Mouse (Mus musculus) embryonic facial prominence, embryonic 14.5 days (tissue): Measurements from ENCODE around the gene Syt16. TPM values are rescaled to one million over a fixed set of nuclear protein-coding genes. Genes with fewer than 3 reads are reported as not detected.

Experiments used
- ATAC-seq: fragments of 200-750 bp; cut with Nextera tagmentation; 2 replicates; pipeline ENCODE4 v1.8.0; 2017; ENCODE audit warnings: low read depth, moderate number of reproducible peaks, moderate TSS enrichment
- DNase-seq: peaks from one replicate; pipeline ENCODE4 v3.0.0-alpha.2; 2015; ENCODE audit warnings: low spot score
- H3K27ac ChIP-seq: fragments of 300-500 bp; sonication (generic); replicated peaks from 2 replicates; pipeline ENCODE4 v1.5.1; 2014; ENCODE audit warnings: low read depth, mild to moderate bottlenecking, low read length, moderate library complexity
- H3K27me3 ChIP-seq: fragments of 300-500 bp; sonication (generic); replicated peaks from 2 replicates; pipeline ENCODE4 v1.6.1; 2014; ENCODE audit warnings: low read length; ENCODE audit not compliant: control insufficient read depth, insufficient read depth
- H3K36me3 ChIP-seq: fragments of 300-500 bp; sonication (generic); 2 replicates; pipeline ENCODE4 v1.6.1; 2014; ENCODE audit warnings: low read length, mixed read lengths; ENCODE audit not compliant: control insufficient read depth, insufficient read depth
- H3K4me1 ChIP-seq: fragments of 300-500 bp; sonication (generic); 2 replicates; pipeline ENCODE4 v1.6.1; 2014; ENCODE audit warnings: antibody characterized with exemption, low read length; ENCODE audit not compliant: control insufficient read depth, insufficient read depth
- H3K4me2 ChIP-seq: fragments of 300-500 bp; sonication (generic); 2 replicates; pipeline ENCODE4 v1.6.1; 2014; ENCODE audit warnings: low read depth, mild to moderate bottlenecking, low read length, moderate library complexity, mixed read lengths
- H3K4me3 ChIP-seq: fragments of 300-500 bp; sonication (generic); 2 replicates; pipeline ENCODE4 v1.5.1; 2014; ENCODE audit warnings: low read depth, mild to moderate bottlenecking, low read length
- H3K9ac ChIP-seq: fragments of 300-500 bp; sonication (generic); 2 replicates; pipeline ENCODE4 v1.6.1; 2014; ENCODE audit warnings: low read depth, mild to moderate bottlenecking, low read length, moderate library complexity, mixed read lengths
- H3K9me3 ChIP-seq: fragments of 300-500 bp; sonication (generic); 2 replicates; pipeline ENCODE4 v1.6.1; 2016; ENCODE audit warnings: low read length; ENCODE audit not compliant: control insufficient read depth
- WGBS: fragments of 180-500 bp; shearing (Covaris S2); extraction: QIAGEN DNeasy Blood & Tissue Kit; methylation state at CpG from one replicate; pipeline ENCODE4 v1.1.7; 2014; 5-methylcytosine and 5-hydroxymethylcytosine counted together
- polyA plus RNA-seq: library from polyadenylated mRNA; unstranded; fragments of >200 nt; fragmentation: Nextera tagmentation; extraction: Ambion mirVana; gene quantifications from 2 replicates; pipeline ENCODE4 v1.2.1, GENCODE M21; 2014

Syt16 gene
- polyA plus RNA-seq, 1 experiment from 2014 or later = 5.5 TPM

- Histone ChIP-seq H3K4me1 (no peaks in the 10 kb centered on the region), H3K27ac (no peak overlapping the region), H3K9ac (no peak overlapping the region), H3K27me3 (no peaks in the 10 kb centered on the region), H3K4me2 (no peak overlapping the region), H3K4me3 (no peak overlapping the region), H3K36me3 (no peaks in the 10 kb centered on the region), H3K9me3 (no peaks in the 10 kb centered on the region)
- DNase-seq (no peak), ATAC-seq (no peak)
- WGBS = 69% methylated on average over 5 of the region's 5 CpGs
Observed at GRCm38 (mm10) chr12:74277265-74277664, 279.8 kb downstream of the Syt16 start.

DNA sequence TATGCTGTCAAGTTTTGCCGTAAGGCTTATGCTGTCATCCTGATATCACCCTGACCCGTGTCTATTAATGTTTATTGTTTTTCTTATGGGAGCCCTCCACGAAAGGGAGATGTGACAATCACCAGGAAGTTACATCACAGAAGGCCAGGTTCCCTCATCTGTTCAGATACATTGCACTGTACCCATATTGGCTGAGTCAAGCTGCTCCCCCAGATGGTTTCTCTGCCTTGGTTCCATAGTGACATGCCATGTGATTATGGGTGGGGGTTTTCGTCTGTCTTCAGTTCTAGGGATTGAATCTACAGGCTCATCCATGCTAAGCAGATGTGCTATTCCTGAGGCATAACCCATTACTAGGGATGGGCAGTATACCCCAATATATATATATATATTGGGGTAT is 283.9 kb downstream of the Syt16 start:
- Histone ChIP-seq H3K27ac (no peak overlapping the region), H3K36me3 (no peaks in the 10 kb centered on the region), H3K9ac (no peak overlapping the region), H3K4me1 (peaks cover 5% of the 10 kb centered on the region), H3K27me3 (peaks cover 15% of the 10 kb centered on the region; the same call in 1 of the 2 replicates), H3K4me2 (no peak overlapping the region), H3K9me3 (no peaks in the 10 kb centered on the region), H3K4me3 (no peak overlapping the region)
- no peak for ATAC-seq
- 81% methylated on average over 4 of the region's 4 CpGs for WGBS
- no peak for DNase-seq

DNA sequence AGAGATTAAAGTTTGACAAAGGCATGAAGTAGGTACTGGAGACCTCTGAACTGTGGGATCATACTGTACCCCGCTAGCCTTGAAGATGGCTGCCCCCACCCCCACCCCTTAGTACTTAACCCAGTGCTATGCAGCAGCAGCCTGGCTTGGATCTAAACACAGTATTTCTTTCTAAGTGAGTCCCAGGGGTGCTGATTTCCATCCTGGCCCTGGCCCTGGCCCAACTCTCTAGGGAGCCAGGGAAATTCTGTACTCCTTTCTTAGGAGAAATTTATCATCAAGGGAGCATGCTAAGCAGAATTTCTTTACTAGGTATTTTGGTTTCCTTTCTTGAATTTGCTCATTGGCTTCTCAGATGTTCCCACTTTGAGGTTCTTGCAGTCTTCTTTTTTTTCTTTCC is 285.4 kb downstream of the Syt16 start:
- DNase-seq = peak; percentile 19
- ATAC-seq = no peak
- WGBS = 60% methylated on average over 1 of the region's 1 CpGs

GRCm38 (mm10) chr12:74284020-74284684 is 286.7 kb downstream of the Syt16 start:
- ATAC-seq (peak; percentile 97), DNase-seq (peak; percentile 95)
- peaks cover 5% of the 10 kb centered on the region for H3K4me1 ChIP-seq
- WGBS = under 1% methylated on average over 35 of the region's 49 CpGs
- H3K4me2 ChIP-seq = peak overlapping the region; percentile 82
- H3K4me3 ChIP-seq = peak overlapping the region; percentile 38
- H3K36me3 ChIP-seq = no peaks in the 10 kb centered on the region
- H3K9ac ChIP-seq = peak overlapping the region; percentile 44
- no peaks in the 10 kb centered on the region for H3K9me3 ChIP-seq
- H3K27ac ChIP-seq = no peak overlapping the region
- H3K27me3 ChIP-seq = peaks cover 15% of the 10 kb centered on the region; the same call in 1 of the 2 replicates

More for the DNA sequence above, 285.4 kb downstream of the Syt16 start:
- Histone ChIP-seq H3K27ac (no peak overlapping the region), H3K36me3 (no peaks in the 10 kb centered on the region), H3K4me1 (peaks cover 5% of the 10 kb centered on the region), H3K9me3 (no peaks in the 10 kb centered on the region), H3K4me2 (no peak overlapping the region), H3K9ac (no peak overlapping the region), H3K27me3 (peaks cover 15% of the 10 kb centered on the region; the same call in 1 of the 2 replicates), H3K4me3 (no peak overlapping the region)

GRCm38 (mm10) chr12:74284685-74285054 is 287.2 kb downstream of the Syt16 start:
- peak overlapping the region; percentile 82 for H3K4me2 ChIP-seq
- H3K9me3 ChIP-seq = no peaks in the 10 kb centered on the region
- H3K27me3 ChIP-seq = peaks cover 15% of the 10 kb centered on the region; the same call in 1 of the 2 replicates
- peak; percentile 17 for DNase-seq
- no peak overlapping the region for H3K27ac ChIP-seq
- peaks cover 5% of the 10 kb centered on the region for H3K4me1 ChIP-seq
- H3K36me3 ChIP-seq = no peaks in the 10 kb centered on the region
- WGBS = 5% methylated on average over 11 of the region's 11 CpGs
- no peak for ATAC-seq
- peak overlapping the region; percentile 38 for H3K4me3 ChIP-seq
- peak overlapping the region; percentile 44 for H3K9ac ChIP-seq

- Histone ChIP-seq H3K9me3 (no peaks in the 10 kb centered on the region), H3K9ac (no peak overlapping the region), H3K4me2 (no peak overlapping the region), H3K4me1 (no peaks in the 10 kb centered on the region), H3K27me3 (peaks cover 6% of the 10 kb centered on the region; the same call in 1 of the 2 replicates), H3K27ac (no peak overlapping the region), H3K4me3 (no peak overlapping the region), H3K36me3 (no peaks in the 10 kb centered on the region)
- no peak for ATAC-seq
- no peak for DNase-seq
- WGBS = 80% methylated on average over 4 of the region's 4 CpGs
Observed at GRCm38 (mm10) chr12:74290983-74291382, 293.5 kb downstream of the Syt16 start.

DNA sequence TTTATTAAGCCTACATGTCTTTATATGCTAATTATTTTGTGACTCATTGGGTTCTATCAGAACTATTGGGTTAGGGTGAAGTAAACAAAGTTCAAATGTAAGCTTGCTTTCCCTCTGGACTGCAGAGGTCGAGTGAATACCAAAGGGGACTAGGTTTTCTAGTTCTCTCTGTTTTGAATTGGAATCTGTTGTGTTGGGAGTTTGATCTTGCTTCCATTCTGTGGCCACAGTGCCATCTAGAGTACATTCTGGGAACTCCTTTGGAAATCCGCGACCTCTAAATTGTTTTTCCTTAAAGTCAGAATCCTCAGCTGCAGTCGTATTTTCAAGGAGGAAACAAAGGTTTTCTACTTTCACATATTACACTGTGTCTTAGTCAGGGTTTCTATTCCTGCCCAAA is 296.2 kb downstream of the Syt16 start:
- WGBS = 3% methylated on average over 4 of the region's 4 CpGs
- peak; percentile 61 for DNase-seq
- Histone ChIP-seq H3K4me2 (no peak overlapping the region), H3K27me3 (peaks cover 6% of the 10 kb centered on the region), H3K27ac (no peak overlapping the region), H3K9ac (no peak overlapping the region), H3K9me3 (no peaks in the 10 kb centered on the region), H3K4me3 (no peak overlapping the region), H3K36me3 (no peaks in the 10 kb centered on the region), H3K4me1 (no peaks in the 10 kb centered on the region)
- ATAC-seq = no peak

- H3K9me3 ChIP-seq = no peaks in the 10 kb centered on the region
- no peak overlapping the region for H3K4me3 ChIP-seq
- no peaks in the 10 kb centered on the region for H3K4me1 ChIP-seq
- DNase-seq (no peak), ATAC-seq (no peak)
- WGBS = 42% methylated on average over 5 of the region's 5 CpGs
- H3K9ac ChIP-seq = no peak overlapping the region
- no peak overlapping the region for H3K4me2 ChIP-seq
- H3K27me3 ChIP-seq = peaks cover 6% of the 10 kb centered on the region
- no peak overlapping the region for H3K27ac ChIP-seq
- no peaks in the 10 kb centered on the region for H3K36me3 ChIP-seq
Observed at GRCm38 (mm10) chr12:74296374-74296773, 298.9 kb downstream of the Syt16 start.

DNA sequence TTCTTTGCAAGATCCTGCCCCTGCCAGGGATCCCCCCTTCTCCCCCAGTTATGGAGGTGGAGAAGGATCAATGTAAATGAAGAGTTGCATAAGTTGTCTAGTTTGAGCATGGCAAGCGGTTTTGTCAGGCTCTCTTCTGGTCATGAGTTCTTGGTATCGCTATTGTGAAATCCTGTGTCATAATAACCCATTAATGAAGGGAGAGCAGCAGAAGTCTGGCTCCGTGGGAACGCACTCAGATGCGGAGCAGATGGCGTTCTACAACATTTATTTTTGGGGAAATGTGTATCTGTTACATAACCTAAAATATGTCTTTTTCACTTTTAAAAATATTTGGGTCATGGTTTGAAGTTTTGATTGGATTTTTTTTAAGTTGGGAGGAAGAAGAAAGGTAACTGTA is 304.1 kb downstream of the Syt16 start:
- Histone ChIP-seq H3K27me3 (no peaks in the 10 kb centered on the region; the same call in 1 of the 2 replicates), H3K36me3 (no peaks in the 10 kb centered on the region), H3K4me2 (no peak overlapping the region), H3K4me1 (no peaks in the 10 kb centered on the region), H3K9me3 (no peaks in the 10 kb centered on the region), H3K27ac (no peak overlapping the region), H3K9ac (no peak overlapping the region), H3K4me3 (no peak overlapping the region)
- DNase-seq (no peak), ATAC-seq (no peak)
- WGBS = 75% methylated on average over 6 of the region's 6 CpGs
